In genomic region chr6:115124675-115125357, GRCm38 (mm10) we compare ENCODE assay signal across 8 mouse cellular contexts. TPM values are rescaled to one million over a fixed set of nuclear protein-coding genes. Genes with fewer than 3 reads are reported as not detected.
DNase-seq lines count a peak whose midpoint lies in the region; ATAC-seq and TF ChIP-seq lines count a peak whose summit lies in the region.

No protein-coding gene starts in this region.

- H3K36me3 ChIP-seq in liver, embryonic 12.5 days: no peaks in the 10 kb centered on the region

- intact Hi-C loops in heart, postnatal 10 days (cut with DNase I): no loop called here
- intact Hi-C loops in left cerebral cortex, postnatal 4 days (cut with DNase I): loop anchor here (5.0 kb wide), 2 partner anchors 63 to 73 kb away; no protein-coding TSS in a partner anchor

- DNase-seq in adrenal gland, postnatal 25 days: peak; percentile 4
- DNase-seq in adrenal gland, postnatal 4 days (ENCODE audit: low spot score in 2 of 2): no peak
- peak; percentile 92 to 95 for DNase-seq in cerebellum, adult 2 months
- peak; percentile 49 to 64 for DNase-seq in heart, postnatal 10 days
- peak; percentile 92 for DNase-seq in left cerebral cortex, postnatal 4 days

- H3K27ac ChIP-seq in cerebellum, adult 2 months (ENCODE audit: insufficient read depth, low read length): peak overlapping the region; percentile 69; the same call in 1 of the 2 replicates
- H3K27ac ChIP-seq in liver, embryonic 12.5 days: no peak overlapping the region

- H3K4me2 ChIP-seq in liver, embryonic 12.5 days: no peak overlapping the region

- H3K4me3 ChIP-seq in cerebellum, adult 2 months (replicated peaks; ENCODE audit: insufficient read depth, low read depth, low read length): no peak overlapping the region
- H3K4me3 ChIP-seq in liver, embryonic 12.5 days: no peak overlapping the region

- peaks cover 14% of the 10 kb centered on the region; the same call in 1 of the 2 replicates for H3K4me1 ChIP-seq in cerebellum, adult 2 months (ENCODE audit: control insufficient read depth, insufficient read depth, low read length)
- H3K4me1 ChIP-seq in liver, embryonic 12.5 days: no peaks in the 10 kb centered on the region; the same call in 1 of the 2 replicates

- WGBS in cerebellum, adult 2 months: 1% methylated on average over 2 of the region's 2 CpGs
- 57% methylated on average over 2 of the region's 2 CpGs for WGBS in liver, embryonic 12.5 days (ENCODE audit: insufficient replicate concordance)

- no peak overlapping the region for H3K9ac ChIP-seq in liver, embryonic 12.5 days

- no peak for TF ChIP-seq POLR2A in cerebellum, adult 2 months (IDR thresholded peaks at IDR 0.05; ENCODE audit: borderline replicate concordance, insufficient read depth, low read length)

- no peak for ATAC-seq in liver, embryonic 12.5 days
- ATAC-seq in megakaryocyte, adult 5-6 weeks (ENCODE audit: poor library complexity, severe bottlenecking): no peak
- ATAC-seq in megakaryocyte progenitor cell, adult 5-6 weeks (replicated peaks; ENCODE audit: poor library complexity): no peak

- no peaks in the 10 kb centered on the region for H3K27me3 ChIP-seq in cerebellum, adult 2 months (ENCODE audit: control insufficient read depth, insufficient read depth, low read length)
- H3K27me3 ChIP-seq in liver, embryonic 12.5 days (replicated peaks): no peaks in the 10 kb centered on the region; the same call in 1 of the 2 replicates

- no peak for TF ChIP-seq CTCF in cerebellum, adult 2 months (IDR thresholded peaks at IDR 0.05; ENCODE audit: borderline replicate concordance, insufficient read depth, low read depth, low read length)

- no peaks in the 10 kb centered on the region for H3K9me3 ChIP-seq in liver, embryonic 12.5 days (replicated peaks)

RNA-seq across cellular contexts. Expression of gene Syn2, which starts 9.9 kb away (rescaled TPM):
- total RNA-seq in adrenal gland, postnatal 25 days (2021): 12.5 and 18.9 TPM in 2 replicates
- total RNA-seq in adrenal gland, postnatal 4 days (2021): 10 to 100 TPM; 30.8 to 43.9 TPM
- 272 and 292 TPM in 2 replicates for polyA plus RNA-seq in cerebellum, adult 2 months (2012; rRNA removed)
- 1 to 10 TPM; 4.7 to 4.8 TPM for total RNA-seq in heart, postnatal 10 days (2021)
- 100 to 1,000 TPM; 140 to 169 TPM for total RNA-seq in left cerebral cortex, postnatal 4 days (2021)
- polyA plus RNA-seq in liver, embryonic 12.5 days (2016; fragmentation: Nextera tagmentation; extraction: Ambion mirVana): 0.12 TPM in 1 of 2 replicates, not detected in the other
- total RNA-seq in megakaryocyte, adult 5-6 weeks (2015): not detected in 2 replicates
- not detected in 2 replicates for total RNA-seq in megakaryocyte, adult 5-6 weeks (2017)
- not detected in 2 replicates for total RNA-seq in megakaryocyte progenitor cell, adult 5-6 weeks (2015)
- total RNA-seq in megakaryocyte progenitor cell, adult 5-6 weeks (2017): not detected in 2 replicates

Comparison
In these comparisons a context has a peak if more than half of its experiments do, and no peak if none do; other contexts are left out.
1. DNase-seq: peak in adrenal gland, postnatal 25 days (single experiment), cerebellum, adult 2 months (2 of 2), heart, postnatal 10 days (2 of 2) and left cerebral cortex, postnatal 4 days (single experiment); none in adrenal gland, postnatal 4 days (0 of 2).
2. RNA of gene Syn2, which starts 9.9 kb away (total RNA-seq): 140 to 169 TPM in left cerebral cortex, postnatal 4 days, 30.8 to 43.9 TPM in adrenal gland, postnatal 4 days, 12.5 to 18.9 TPM in adrenal gland, postnatal 25 days and 4.7 to 4.8 TPM in heart, postnatal 10 days; not detected in megakaryocyte, adult 5-6 weeks and not detected in megakaryocyte progenitor cell, adult 5-6 weeks; every median in the first group is over 4 times any median in the second.